Mouse (Mus musculus): ENCODE measurements around the gene Emilin2.
A peak's percentile ranks its signal among the peaks of the same experiment; 100 is the strongest.

DNA sequence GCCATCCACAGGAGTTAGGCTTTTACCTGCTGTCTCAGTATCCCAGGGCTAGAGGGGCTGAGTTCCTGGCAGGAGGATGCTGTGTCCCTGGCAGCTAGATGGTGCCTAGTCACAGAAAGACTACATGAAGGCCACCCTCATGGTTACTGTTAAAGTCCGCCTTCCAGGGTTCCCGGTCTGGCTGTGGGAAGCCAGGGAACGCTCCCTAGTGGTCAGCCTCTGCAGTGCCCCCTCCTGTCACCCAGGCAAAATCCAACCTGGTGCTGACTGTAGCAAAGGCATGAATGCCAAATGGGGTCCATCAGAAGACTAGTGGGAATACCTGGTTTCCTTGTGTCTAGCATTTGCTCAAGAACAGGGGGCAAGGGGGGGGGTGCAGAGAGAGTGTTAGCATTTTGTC is 51.1 kb downstream of the Emilin2 start:
- TF ChIP-seq EP300 (IDR thresholded peaks at IDR 0.05; ENCODE audit: low read length), result no peak
- no peak for TF ChIP-seq UBTF (IDR thresholded peaks at IDR 0.05; ENCODE audit: low read depth, low read length)
- TF ChIP-seq CTCF (conservative IDR thresholded peaks at IDR 0.05 in 1 of 2, IDR thresholded peaks at IDR 0.05 in 1 of 2; ENCODE audit: low read depth in 2 of 2, low read length in 2 of 2), result peak in 1 of 2 experiments; percentile 35; a peak in 2 of 4 replicates
- TF ChIP-seq POLR2A (IDR thresholded peaks at IDR 0.05; ENCODE audit: low read depth, low read length), result no peak
- no peak for TF ChIP-seq CHD1 (IDR thresholded peaks at IDR 0.05; ENCODE audit: low read depth, low read length)
- TF ChIP-seq HCFC1 (IDR thresholded peaks at IDR 0.05; ENCODE audit: low read depth, low read length), result no peak
- TF ChIP-seq RAD21 (IDR thresholded peaks at IDR 0.05; ENCODE audit: low read depth, low read length), result no peak; the same call in none of the 2 replicates
- TF ChIP-seq TBP (conservative IDR thresholded peaks at IDR 0.05; ENCODE audit: low read depth, low read length), result no peak
- TF ChIP-seq GABPA (IDR thresholded peaks at IDR 0.05; ENCODE audit: insufficient replicate concordance, low read depth, low read length), result no peak
- no peak for TF ChIP-seq ZC3H11A (IDR thresholded peaks at IDR 0.05; ENCODE audit: low read depth, low read length)
- TF ChIP-seq E2F4 (IDR thresholded peaks at IDR 0.05; ENCODE audit: insufficient replicate concordance, low read depth, low read length), result no peak

All from CH12.LX (cell line).